Mouse (Mus musculus) C2C12 (cell line): Measurements from ENCODE around the gene Adam17. TPM values are rescaled to one million over a fixed set of nuclear protein-coding genes. Genes with fewer than 3 reads are reported as not detected.

Experiments
- H3K27me3 ChIP-seq: one replicate; pipeline ENCODE4 v1.6.1; 2011; ENCODE audit not compliant: control insufficient read depth, insufficient read depth, insufficient read length
- H3K36me3 ChIP-seq: one replicate; pipeline ENCODE4 v1.6.1; 2011; ENCODE audit not compliant: control insufficient read depth, insufficient read depth
- H3K4me3 ChIP-seq: one replicate; pipeline ENCODE4 v1.5.1; 2011; ENCODE audit warnings: mild to moderate bottlenecking, control low read depth; ENCODE audit not compliant: poor library complexity, insufficient read depth, severe bottlenecking
- H3K79me2 ChIP-seq: one replicate; pipeline ENCODE4 v1.6.1; 2011; ENCODE audit not compliant: control insufficient read depth, insufficient read depth
- H3K79me3 ChIP-seq: one replicate; pipeline ENCODE4 v1.6.1; 2011; ENCODE audit warnings: low read depth, control low read depth
- H3ac ChIP-seq: one replicate; pipeline ENCODE3; 2011; ENCODE audit warnings: low read depth; ENCODE audit not compliant: control insufficient read depth, insufficient read length
- CEBPB ChIP-seq: IDR thresholded peaks from one replicate; pipeline ENCODE4 v1.6.1; 2011; ENCODE audit warnings: low read depth, mild to moderate bottlenecking, control low read depth, moderate library complexity
- CTCF ChIP-seq: IDR thresholded peaks from one replicate; pipeline ENCODE4 v1.5.1; 2011; ENCODE audit not compliant: control insufficient read depth, insufficient read depth, insufficient read length
- FOSL1 ChIP-seq: IDR thresholded peaks from one replicate; pipeline ENCODE4 v1.8.0; 2011; ENCODE audit warnings: mild to moderate bottlenecking, low read length; ENCODE audit not compliant: poor library complexity, insufficient read depth, severe bottlenecking
- MAX ChIP-seq: IDR thresholded peaks from one replicate; pipeline ENCODE4 v1.6.1; 2011; ENCODE audit warnings: mild to moderate bottlenecking, control low read depth
- MYOD1 ChIP-seq: IDR thresholded peaks from one replicate; pipeline ENCODE4 v1.6.1; 2011; ENCODE audit warnings: low read depth; ENCODE audit not compliant: control insufficient read depth, insufficient read length
- MYOG ChIP-seq: IDR thresholded peaks from one replicate; pipeline ENCODE4 v1.6.1; 2011; ENCODE audit not compliant: control insufficient read depth, insufficient read length; ENCODE audit errors: extremely low read depth
- USF1 ChIP-seq: IDR thresholded peaks from one replicate; pipeline ENCODE4 v1.6.1; 2011; ENCODE audit warnings: low read depth, mild to moderate bottlenecking, control low read depth, moderate library complexity
- polyA plus RNA-seq: library from polyadenylated mRNA; unstranded; fragments of >200 nt; fragmentation: generic; extraction: Trizol; gene quantifications from one replicate; pipeline ENCODE4 v1.2.1, GENCODE M21; 2012; ENCODE audit warnings: missing spikeins

Gene Adam17
- polyA plus RNA-seq, 1 experiment = 12.4 TPM

GRCm38 (mm10) chr12:21331711-21332110 is 41.7 kb downstream of the Adam17 start:
- TF ChIP-seq USF1 (no peak), MYOD1 (no peak), CTCF (no peak), FOSL1 (no peak), MYOG (no peak), CEBPB (no peak), MAX (no peak)
- H3K79me3 ChIP-seq = no peaks in the 10 kb centered on the region
- H3K4me3 ChIP-seq = no peak overlapping the region
- no peaks in the 10 kb centered on the region for H3K27me3 ChIP-seq
- no peaks in the 10 kb centered on the region for H3K79me2 ChIP-seq
- no peak overlapping the region for H3ac ChIP-seq
- peaks cover 49% of the 10 kb centered on the region for H3K36me3 ChIP-seq

DNA sequence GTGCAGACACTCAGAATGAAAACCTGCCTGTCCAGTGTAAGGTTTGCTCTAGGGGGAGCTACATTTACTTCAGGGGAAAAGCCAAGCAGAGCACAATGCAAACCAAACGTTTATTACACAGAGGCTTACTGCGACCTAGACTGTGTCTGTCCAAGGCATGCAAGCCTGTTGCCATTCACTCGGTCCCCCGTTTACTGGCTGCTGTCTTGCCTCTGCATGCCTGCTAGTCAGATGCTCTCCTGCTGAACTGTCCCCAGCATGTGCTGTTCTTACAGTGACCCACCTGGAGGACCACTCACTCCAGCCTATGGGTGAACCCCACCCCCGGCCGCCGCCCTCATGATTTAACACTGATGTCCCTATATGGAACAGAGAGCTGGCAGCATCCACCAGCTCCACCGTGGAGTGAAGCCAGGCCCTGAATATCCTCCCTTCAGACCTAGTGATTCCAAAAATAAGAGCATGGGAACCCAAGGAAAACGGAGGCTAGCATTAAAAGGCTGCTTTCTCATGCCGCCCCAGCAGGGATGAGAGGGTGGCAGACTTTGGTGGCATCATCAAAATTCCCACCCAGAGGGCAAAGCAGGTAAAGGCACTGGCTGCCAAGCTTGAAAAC is 42.4 kb downstream of the Adam17 start:
- Histone ChIP-seq H3ac (no peak overlapping the region), H3K36me3 (peaks cover 49% of the 10 kb centered on the region), H3K79me3 (no peaks in the 10 kb centered on the region), H3K4me3 (no peak overlapping the region), H3K27me3 (no peaks in the 10 kb centered on the region), H3K79me2 (no peaks in the 10 kb centered on the region)
- TF ChIP-seq CTCF = no peak

GRCm38 (mm10) chr12:21329661-21330400 is 43.6 kb downstream of the Adam17 start:
- TF ChIP-seq MYOG = no peak
- TF ChIP-seq USF1 = no peak
- no peak for TF ChIP-seq CTCF
- no peak for TF ChIP-seq FOSL1
- TF ChIP-seq MAX = no peak
- no peak for TF ChIP-seq CEBPB
- no peak for TF ChIP-seq MYOD1
- no peak overlapping the region for H3ac ChIP-seq
- H3K4me3 ChIP-seq = no peak overlapping the region
- H3K79me3 ChIP-seq = no peaks in the 10 kb centered on the region
- H3K36me3 ChIP-seq = peaks cover 49% of the 10 kb centered on the region
- no peaks in the 10 kb centered on the region for H3K27me3 ChIP-seq
- no peaks in the 10 kb centered on the region for H3K79me2 ChIP-seq

DNA sequence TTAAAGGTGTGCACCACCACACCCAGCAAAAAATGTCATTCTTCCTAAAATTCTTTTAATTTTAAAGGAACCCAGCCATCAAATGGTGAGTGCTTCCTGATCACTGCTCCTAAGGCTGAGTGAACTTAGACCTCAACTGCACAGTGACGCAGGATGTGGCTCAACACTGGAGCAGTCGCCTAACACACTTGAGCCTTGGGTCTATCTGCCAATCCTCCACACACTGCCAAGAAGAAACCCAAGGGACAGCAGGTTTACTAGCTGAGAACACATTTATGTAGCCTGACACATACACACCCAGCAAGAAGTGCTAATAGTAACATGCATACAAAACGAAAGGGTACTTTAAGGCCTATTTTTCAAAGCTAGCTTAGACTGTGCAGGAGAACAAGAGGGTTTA is 47.1 kb downstream of the Adam17 start:
- Histone ChIP-seq H3K79me2 (no peaks in the 10 kb centered on the region), H3K36me3 (peaks cover 35% of the 10 kb centered on the region), H3K27me3 (no peaks in the 10 kb centered on the region), H3K79me3 (no peaks in the 10 kb centered on the region), H3K4me3 (no peak overlapping the region), H3ac (no peak overlapping the region)
- no peak for TF ChIP-seq USF1
- no peak for TF ChIP-seq FOSL1
- TF ChIP-seq CEBPB = no peak
- TF ChIP-seq MYOG = no peak
- TF ChIP-seq MYOD1 = no peak
- no peak for TF ChIP-seq CTCF
- TF ChIP-seq MAX = no peak

DNA sequence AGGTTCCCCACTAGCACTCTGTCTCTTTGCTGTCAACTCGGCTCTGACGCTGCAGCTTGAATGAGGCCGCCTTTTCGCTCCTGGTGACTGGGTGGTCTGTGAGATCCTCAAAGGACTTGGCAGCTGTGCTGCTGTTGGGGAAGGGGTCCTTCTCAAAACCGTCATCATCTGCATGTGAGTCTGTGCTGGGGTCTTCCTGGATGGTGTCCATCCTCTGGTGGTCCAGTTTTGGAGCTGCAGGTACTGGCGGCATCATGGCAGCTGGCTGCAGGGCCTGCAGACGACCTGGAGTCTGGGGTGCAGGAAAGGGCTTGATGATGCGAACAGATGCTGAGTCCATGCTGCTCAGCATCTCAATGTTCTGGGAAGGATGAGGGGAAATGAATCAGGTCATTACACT is 48.2 kb downstream of the Adam17 start:
- no peaks in the 10 kb centered on the region for H3K27me3 ChIP-seq
- TF ChIP-seq MAX = no peak
- TF ChIP-seq MYOD1 = no peak
- no peak for TF ChIP-seq CEBPB
- no peak for TF ChIP-seq USF1
- no peak for TF ChIP-seq MYOG
- no peak for TF ChIP-seq FOSL1
- no peak for TF ChIP-seq CTCF
- H3K36me3 ChIP-seq = peaks cover 35% of the 10 kb centered on the region
- H3K79me3 ChIP-seq = no peaks in the 10 kb centered on the region
- H3K4me3 ChIP-seq = no peak overlapping the region
- H3K79me2 ChIP-seq = no peaks in the 10 kb centered on the region
- H3ac ChIP-seq = no peak overlapping the region

GRCm38 (mm10) chr12:21324101-21324500 is 49.3 kb downstream of the Adam17 start:
- Histone ChIP-seq H3ac (no peak overlapping the region), H3K36me3 (peaks cover 27% of the 10 kb centered on the region), H3K79me2 (no peaks in the 10 kb centered on the region), H3K27me3 (no peaks in the 10 kb centered on the region), H3K79me3 (no peaks in the 10 kb centered on the region), H3K4me3 (no peak overlapping the region)
- no peak for TF ChIP-seq FOSL1
- no peak for TF ChIP-seq CTCF
- TF ChIP-seq MAX = no peak
- no peak for TF ChIP-seq CEBPB
- TF ChIP-seq MYOD1 = no peak
